Mouse (Mus musculus): Measurements from ENCODE around the gene Tex2. TPM values are rescaled to one million over a fixed set of nuclear protein-coding genes. Genes with fewer than 3 reads are reported as not detected.

Gene Tex2
- 19.8 and 21.2 TPM in 2 replicates for polyA plus RNA-seq (2012)

GRCm38 (mm10) chr11:106612961-106613637 lies at the start of gene Tex2:
Gene Tex2 (minus strand): TSS chr11:106613423.

GRCm38 (mm10) chr11:106487733-106488115 lies 125.5 kb downstream of the Tex2 start, which contains the start of gene Ern1:
Gene Ern1 (minus strand): TSS chr11:106487852.

Other genes with a start within 250 kb of the Tex2 start
- gene Prr29, start 248.0 kb downstream of the Tex2 start, polyA plus RNA-seq (2012): 0.10 and 0.23 TPM in 2 replicates
- 42.6 and 44.4 TPM in 2 replicates for gene Icam2, start 225.3 kb downstream of the Tex2 start, polyA plus RNA-seq (2012)
- gene Ern1, start 125.6 kb downstream of the Tex2 start, polyA plus RNA-seq (2012): 26.2 and 34.6 TPM in 2 replicates
- gene Pecam1, start 137.2 kb upstream of the Tex2 start, polyA plus RNA-seq (2012): 4.3 and 4.7 TPM in 2 replicates
- 2.2 and 3.9 TPM in 2 replicates for gene Milr1, start 137.8 kb upstream of the Tex2 start, polyA plus RNA-seq (2012)
- 2.5 and 2.6 TPM in 2 replicates for gene Polg2, start 166.1 kb upstream of the Tex2 start, polyA plus RNA-seq (2012)
- 4,996 and 5,354 TPM in 2 replicates for gene Ddx5, start 175.8 kb upstream of the Tex2 start, polyA plus RNA-seq (2012)
- 2.7 and 4.5 TPM in 2 replicates for gene Cep95, start 175.8 kb upstream of the Tex2 start, polyA plus RNA-seq (2012)